Mouse (Mus musculus): Measurements from ENCODE around the gene Igf1r.
A peak's percentile ranks its signal among the peaks of the same experiment; 100 is the strongest.

Igf1r gene

GRCm38 (mm10) chr7:68075401-68075800 lies 122.8 kb downstream of the Igf1r start:
- no peak for DNase-seq (ENCODE audit: low read depth, low spot score)

DNA sequence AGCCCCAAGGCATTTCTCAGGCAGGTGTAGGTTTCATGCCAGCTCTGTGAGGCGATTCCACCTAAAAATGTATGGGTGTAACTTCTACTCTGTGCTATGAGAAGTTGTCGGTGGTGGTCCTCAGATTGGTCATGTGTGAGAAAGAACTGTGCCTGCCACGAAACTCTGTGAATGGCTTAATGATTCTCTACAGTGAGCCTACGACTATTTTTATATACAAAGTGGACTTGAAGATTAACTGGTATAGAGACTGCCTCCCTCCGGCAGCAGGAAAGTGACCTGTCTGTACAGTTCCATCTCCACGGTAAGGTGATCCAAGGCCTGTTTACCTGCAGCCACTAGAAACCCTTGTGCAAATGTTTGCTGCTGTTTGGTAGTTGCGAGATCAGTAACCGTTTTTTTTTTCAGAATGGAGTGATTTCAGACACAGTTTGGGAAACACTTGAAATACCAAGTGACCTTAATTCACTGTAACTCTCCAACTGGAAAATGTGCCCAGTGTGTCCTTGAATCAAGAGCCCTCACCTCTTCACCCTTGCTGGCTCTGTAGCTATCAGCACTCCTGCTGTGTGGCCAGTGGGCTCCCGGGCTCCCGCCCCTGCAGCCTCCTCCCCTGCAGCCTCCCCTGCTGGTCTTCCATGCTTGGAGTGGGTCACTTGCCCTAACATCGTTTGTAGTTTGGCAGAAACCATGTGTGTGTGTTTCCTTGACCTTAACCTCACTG lies 127.7 kb downstream of the Igf1r start:
- DNase-seq (ENCODE audit: low read depth, low spot score) = no peak

DNA sequence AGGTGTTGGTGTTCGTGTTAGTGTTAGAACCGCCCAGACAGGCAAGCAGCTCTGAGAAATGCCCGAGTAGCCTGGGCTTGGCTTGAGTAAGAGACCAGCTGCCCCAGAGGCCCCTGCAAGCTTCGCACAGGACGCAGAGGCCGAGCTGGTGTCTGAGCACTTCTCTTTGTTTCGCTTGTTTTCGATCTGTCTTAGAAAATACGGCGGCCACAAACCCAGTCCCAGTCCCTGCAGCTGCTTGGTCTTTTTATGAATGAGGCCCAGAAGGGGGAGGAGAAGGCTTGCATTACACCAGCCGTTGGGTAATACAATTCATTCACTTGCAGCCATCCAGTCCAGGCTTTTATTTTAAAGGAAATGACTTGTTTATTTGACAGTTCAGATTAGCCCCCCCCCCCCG lies 132.7 kb downstream of the Igf1r start:
- peak; percentile 14 for DNase-seq (ENCODE audit: low read depth, low spot score)

- no peak for DNase-seq (ENCODE audit: low read depth, low spot score)
These were observed 133.3 kb downstream of the Igf1r start for GRCm38 (mm10) chr7:68085870-68086341.

DNA sequence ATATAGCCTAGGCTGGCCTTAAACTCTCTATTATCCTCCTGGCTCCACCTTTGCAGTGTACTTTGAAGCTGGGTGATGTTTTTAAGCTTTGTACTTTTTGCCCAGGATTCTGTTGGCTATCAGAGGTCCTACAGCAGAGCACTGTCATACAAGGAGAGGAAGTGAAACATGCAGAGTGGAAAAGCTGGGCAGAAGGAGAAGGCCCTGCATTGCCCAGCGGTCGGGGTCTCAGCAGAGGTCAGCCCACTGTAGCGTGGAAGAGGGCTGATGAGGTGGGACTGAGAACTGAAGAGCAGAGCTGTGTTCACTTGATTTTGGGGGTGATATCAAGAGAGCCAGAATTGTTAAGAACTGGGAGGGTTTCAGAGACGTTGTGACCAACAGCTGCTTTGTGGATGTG lies 134.9 kb downstream of the Igf1r start:
- no peak for DNase-seq (ENCODE audit: low read depth, low spot score)

- no peak for DNase-seq (ENCODE audit: low read depth, low spot score)
These were observed 136.2 kb downstream of the Igf1r start for GRCm38 (mm10) chr7:68088825-68089224.

GRCm38 (mm10) chr7:68089725-68090124 lies 137.1 kb downstream of the Igf1r start:
- no peak for DNase-seq (ENCODE audit: low read depth, low spot score)

DNA sequence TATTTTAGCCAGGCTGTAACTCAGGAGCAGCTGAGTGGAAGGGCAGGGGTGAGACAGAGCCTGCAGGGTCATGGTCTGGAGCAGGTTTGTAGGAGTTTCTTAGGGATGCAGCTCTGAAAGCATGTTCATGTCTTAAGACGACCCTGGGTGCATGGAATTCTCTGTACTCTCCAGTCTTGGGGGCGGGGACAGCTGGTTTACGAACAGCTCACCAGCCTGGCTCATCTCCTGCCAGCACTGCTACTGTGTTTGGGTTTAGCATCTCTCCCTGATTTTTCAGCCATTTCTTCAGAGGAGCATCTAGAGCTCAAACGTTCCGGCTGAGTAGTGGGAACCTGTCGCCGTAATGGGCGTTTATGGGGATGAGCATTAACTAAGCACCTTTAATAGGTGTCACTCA lies 137.9 kb downstream of the Igf1r start:
- DNase-seq (ENCODE audit: low read depth, low spot score) = no peak

DNA sequence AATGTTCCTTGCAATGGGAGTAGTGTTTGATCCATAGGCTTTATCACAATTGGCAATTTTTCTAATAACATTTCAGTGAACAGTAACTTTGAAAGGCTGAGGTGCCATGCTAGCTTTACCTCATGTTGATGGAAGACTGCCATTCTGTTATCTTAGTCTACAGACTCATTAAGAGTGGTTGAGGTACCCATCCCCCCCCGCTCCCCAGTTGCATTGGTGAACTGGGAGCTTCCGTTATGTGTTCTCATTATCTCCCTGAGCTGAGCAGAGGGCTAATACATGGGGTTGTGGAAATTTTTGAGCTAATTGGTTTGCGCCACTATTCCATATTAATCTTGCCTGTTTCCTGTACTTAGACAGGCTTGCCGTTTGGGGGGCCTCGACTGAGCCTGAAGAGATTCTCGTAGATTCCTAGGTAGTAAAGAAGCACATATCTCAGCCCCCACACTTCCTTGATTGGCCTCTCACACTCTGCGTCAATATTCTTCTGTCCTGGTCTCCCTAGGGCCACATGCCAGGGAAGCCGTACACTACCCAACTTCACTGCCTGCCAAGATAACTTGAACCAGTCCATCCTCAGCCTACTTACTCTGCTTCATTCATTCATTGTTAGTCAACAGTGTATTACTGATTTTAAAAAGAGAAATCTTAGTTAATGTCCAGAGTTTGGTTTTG lies 139.8 kb downstream of the Igf1r start:
- no peak for DNase-seq (ENCODE audit: low read depth, low spot score)

DNA sequence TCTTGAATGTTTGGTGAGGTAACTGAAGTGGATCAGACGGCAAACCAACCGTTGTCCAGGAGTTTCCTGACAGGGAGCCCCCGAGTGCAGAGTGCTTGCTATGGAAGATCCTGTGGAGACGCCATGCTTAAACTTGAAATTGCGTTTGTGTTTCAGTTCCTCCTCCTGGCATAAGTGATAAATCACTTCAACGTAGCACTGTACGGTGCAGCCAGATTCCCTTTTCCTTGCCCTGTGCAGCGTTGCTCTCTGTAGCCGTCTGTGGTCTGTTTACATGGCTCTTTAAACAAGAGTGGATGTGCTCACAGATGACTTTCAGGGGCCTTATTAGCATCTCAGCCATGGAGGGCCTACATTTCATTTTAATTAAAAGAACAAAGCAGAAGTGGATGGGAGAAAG lies 141.2 kb downstream of the Igf1r start:
- DNase-seq (ENCODE audit: low read depth, low spot score) = no peak

DNA sequence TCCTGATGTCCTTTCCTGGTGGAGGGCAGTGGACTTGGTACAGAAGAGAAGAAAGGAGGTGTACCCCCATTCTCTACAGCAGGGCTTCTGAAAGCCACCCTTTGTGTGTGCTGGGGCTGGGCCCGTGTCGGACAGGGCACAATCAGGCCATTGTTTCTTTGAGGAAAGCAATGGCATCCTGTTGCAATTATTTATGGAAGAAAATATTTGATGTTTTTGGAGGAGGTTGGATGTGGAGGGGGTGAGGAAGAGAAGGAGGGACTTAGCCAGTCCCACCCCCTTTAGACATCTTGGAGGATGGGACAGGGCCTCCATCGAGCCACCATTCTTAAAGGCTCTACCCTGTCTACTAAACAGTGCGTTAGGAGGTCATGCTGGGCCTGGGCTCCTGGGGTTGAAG lies 142.9 kb downstream of the Igf1r start:
- no peak for DNase-seq (ENCODE audit: low read depth, low spot score)

DNA sequence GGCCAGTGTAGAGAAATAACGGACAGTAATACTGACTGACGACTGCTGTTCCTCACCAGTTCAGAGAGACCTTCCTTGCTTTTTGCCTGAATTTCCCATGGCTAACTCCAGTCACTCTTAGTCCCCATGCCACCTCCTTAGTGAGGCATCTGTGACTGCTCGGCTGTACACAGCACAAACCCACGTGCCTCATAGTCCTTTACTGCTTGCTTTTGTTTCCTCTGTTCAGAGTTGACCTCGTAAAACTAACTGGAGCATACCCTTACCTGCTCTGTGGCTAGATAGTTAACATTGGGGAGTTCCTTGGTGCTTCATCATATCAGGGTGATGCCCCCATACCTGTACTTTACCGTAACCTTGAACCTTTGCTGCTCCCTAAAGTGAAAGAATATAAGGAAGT lies 143.8 kb downstream of the Igf1r start:
- DNase-seq (ENCODE audit: low read depth, low spot score) = no peak

DNA sequence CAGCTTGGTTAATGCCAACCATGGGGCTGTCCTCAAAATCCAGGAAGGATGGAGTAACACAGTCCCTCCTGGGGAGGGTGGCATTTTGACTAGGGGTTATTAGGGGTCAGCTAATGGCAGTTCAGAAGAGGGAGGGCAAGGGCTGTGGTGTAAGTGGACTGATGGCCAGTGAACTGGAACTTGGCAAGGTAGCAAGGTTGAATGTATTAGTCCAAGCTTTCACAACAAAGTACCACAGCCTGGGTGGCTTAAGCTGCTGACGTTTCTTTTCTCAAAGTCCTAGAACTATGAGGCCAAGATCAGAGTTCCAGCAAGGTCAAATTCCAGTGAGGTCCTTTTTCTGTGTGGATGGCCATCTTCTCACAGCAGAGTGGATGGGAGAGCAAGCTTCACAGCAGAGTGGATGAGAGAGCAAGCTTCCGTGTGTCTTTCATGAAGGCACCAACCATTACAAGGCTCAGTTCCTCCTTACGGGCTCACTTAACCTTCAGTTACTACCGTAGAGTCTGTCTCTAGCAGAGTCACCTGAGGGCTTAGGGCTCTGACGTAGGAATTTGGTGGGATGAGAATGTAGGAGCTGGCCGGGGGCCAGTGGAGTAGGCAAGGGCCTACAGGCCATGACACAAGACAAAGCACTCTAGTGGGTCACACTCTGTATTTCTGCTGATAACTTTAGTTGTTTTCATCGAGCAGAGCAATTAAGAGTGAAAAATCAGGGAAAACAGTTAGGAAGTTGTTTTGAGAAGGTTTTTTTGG lies 144.6 kb downstream of the Igf1r start:
- no peak for DNase-seq (ENCODE audit: low read depth, low spot score)

DNA sequence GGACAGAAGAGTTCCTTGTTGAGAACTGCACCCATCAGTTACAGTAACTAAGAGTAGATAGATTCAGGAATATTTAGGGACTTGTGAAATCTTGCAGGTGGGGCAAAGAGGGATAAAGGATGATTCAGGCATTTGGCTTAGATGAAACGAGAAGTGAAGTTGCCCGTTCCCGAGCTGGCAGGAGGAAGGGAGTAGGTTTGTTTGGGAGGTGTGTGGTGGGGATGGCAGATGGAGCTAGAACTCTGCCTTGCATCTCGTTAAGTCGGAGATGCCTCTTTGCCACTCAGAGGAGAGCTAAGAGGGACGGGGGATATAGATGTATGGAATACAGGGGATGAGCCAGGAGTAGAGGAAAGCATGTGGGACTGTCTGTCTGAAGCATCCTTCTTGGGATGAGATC lies 145.5 kb downstream of the Igf1r start:
- no peak for DNase-seq (ENCODE audit: low read depth, low spot score)

- no peak for DNase-seq (ENCODE audit: low read depth, low spot score)
These were observed 147.8 kb downstream of the Igf1r start for GRCm38 (mm10) chr7:68100388-68100787.

GRCm38 (mm10) chr7:68102456-68103177 lies 150.0 kb downstream of the Igf1r start:
- DNase-seq (ENCODE audit: low read depth, low spot score) = peak; percentile 51

DNA sequence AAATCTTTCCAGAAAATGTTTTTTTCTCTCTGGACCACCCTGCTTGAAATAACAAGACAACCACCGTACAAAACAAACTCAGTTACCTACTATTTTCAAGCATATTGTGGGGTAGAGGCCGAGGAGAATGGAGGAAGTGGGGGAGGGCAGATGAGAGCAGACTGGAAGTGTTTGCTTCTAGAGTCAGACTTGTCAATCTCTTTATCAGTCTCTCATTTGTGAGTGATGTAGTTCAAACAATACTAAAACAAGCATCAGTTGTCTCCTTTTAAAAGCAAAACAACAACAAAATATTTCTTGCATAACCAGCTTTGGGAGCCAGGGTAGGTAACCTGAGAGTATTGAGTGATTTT lies 150.5 kb downstream of the Igf1r start:
- peak; percentile 26 for DNase-seq (ENCODE audit: low read depth, low spot score)

DNA sequence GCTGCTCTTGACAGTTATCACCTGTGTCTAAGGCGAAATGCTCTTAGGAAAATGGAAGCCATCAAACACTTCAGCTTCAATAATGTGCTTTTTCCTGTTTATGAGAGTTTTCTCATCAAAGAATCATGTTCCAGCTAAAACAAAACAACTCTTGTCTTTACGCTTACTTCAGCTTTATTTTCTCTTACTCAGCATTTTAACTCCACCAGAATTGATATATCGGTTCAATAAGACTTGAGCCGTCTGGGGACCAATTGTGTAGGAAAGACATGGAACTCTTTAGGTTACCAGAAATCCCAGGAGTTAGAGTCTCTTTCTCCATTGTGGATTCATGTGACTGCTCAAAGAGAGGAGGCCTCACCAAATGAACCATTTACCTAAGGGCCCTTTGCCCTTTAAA lies 158.9 kb downstream of the Igf1r start:
- DNase-seq (ENCODE audit: low read depth, low spot score) = no peak

DNA sequence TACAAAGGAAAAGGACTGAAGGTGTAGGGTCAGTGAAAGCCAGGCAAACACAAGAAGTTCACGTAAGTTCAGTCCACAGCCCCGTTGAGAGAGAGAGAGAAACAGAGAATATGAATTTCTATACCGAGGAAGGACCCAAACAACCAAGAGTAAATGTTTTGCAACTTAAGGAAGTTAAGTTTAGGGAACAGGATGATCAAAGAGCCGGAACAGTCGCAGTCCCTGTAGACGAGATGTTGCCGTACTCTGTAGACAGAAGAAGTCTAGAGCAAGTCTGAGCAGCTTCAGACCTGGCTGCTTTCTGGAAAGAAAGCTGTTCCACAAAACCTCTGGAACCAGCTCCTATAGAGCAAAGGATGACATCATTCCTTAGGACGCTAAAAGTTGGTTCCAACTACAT lies 160.0 kb downstream of the Igf1r start:
- no peak for DNase-seq (ENCODE audit: low read depth, low spot score)

- no peak for DNase-seq (ENCODE audit: low read depth, low spot score)
These were observed 161.7 kb downstream of the Igf1r start for GRCm38 (mm10) chr7:68114364-68114763.

- no peak for DNase-seq (ENCODE audit: low read depth, low spot score)
These were observed 162.5 kb downstream of the Igf1r start for GRCm38 (mm10) chr7:68114983-68115715.
